Mouse (Mus musculus) kidney, postnatal 10 days (tissue): Measurements from ENCODE around the gene Bcl2.
A peak's percentile ranks its signal among the peaks of the same experiment; 100 is the strongest.

Experiments used
- DNase-seq: peaks from one replicate; pipeline ENCODE4 v3.0.0; 2021; ENCODE audit warnings: mixed read lengths

The Bcl2 gene

GRCm38 (mm10) chr1:106658293-106658847, 55.7 kb downstream of the Bcl2 start:
- no peak for DNase-seq

- no peak for DNase-seq
Observed at GRCm38 (mm10) chr1:106656207-106656738, 57.8 kb downstream of the Bcl2 start.

- DNase-seq, result no peak
Observed at GRCm38 (mm10) chr1:106654254-106654653, 59.8 kb downstream of the Bcl2 start.

- DNase-seq, result no peak
Observed at GRCm38 (mm10) chr1:106653441-106653860, 60.6 kb downstream of the Bcl2 start.

GRCm38 (mm10) chr1:106651211-106651610, 62.9 kb downstream of the Bcl2 start:
- DNase-seq, result no peak

GRCm38 (mm10) chr1:106650427-106650826, 63.6 kb downstream of the Bcl2 start:
- DNase-seq, result no peak

GRCm38 (mm10) chr1:106647336-106647735, 66.7 kb downstream of the Bcl2 start:
- DNase-seq, result no peak

GRCm38 (mm10) chr1:106644566-106644965, 69.5 kb downstream of the Bcl2 start:
- DNase-seq, result no peak

GRCm38 (mm10) chr1:106643527-106643926, 70.5 kb downstream of the Bcl2 start:
- no peak for DNase-seq

- no peak for DNase-seq
Observed at GRCm38 (mm10) chr1:106640577-106640976, 73.5 kb downstream of the Bcl2 start.

- no peak for DNase-seq
Observed at GRCm38 (mm10) chr1:106637705-106638104, 76.4 kb downstream of the Bcl2 start.

- no peak for DNase-seq
Observed at GRCm38 (mm10) chr1:106636714-106637113, 77.4 kb downstream of the Bcl2 start.

GRCm38 (mm10) chr1:106633207-106633606, 80.9 kb downstream of the Bcl2 start:
- no peak for DNase-seq

- DNase-seq, result no peak
Observed at GRCm38 (mm10) chr1:106631869-106632463, 82.1 kb downstream of the Bcl2 start.

GRCm38 (mm10) chr1:106630973-106631372, 83.1 kb downstream of the Bcl2 start:
- DNase-seq, result no peak

GRCm38 (mm10) chr1:106629931-106630682, 84.0 kb downstream of the Bcl2 start:
- DNase-seq, result peak; percentile 73

GRCm38 (mm10) chr1:106629470-106629830, 84.6 kb downstream of the Bcl2 start:
- peak; percentile 57 for DNase-seq

- peak; percentile 61 for DNase-seq
Observed at GRCm38 (mm10) chr1:106628718-106629469, 85.2 kb downstream of the Bcl2 start.

- DNase-seq, result no peak
Observed at GRCm38 (mm10) chr1:106628279-106628678, 85.8 kb downstream of the Bcl2 start.

- DNase-seq, result no peak
Observed at GRCm38 (mm10) chr1:106627241-106627640, 86.8 kb downstream of the Bcl2 start.

GRCm38 (mm10) chr1:106620174-106620931, 93.7 kb downstream of the Bcl2 start:
- no peak for DNase-seq

- DNase-seq, result no peak
Observed at GRCm38 (mm10) chr1:106618814-106619213, 95.3 kb downstream of the Bcl2 start.
